Mouse (Mus musculus): Measurements from ENCODE around the gene 2010005H15Rik.
"Not testable (repeated sequence)": the region's sequence is repeated elsewhere in the genome, so short reads cannot be mapped to it uniquely, and the experiment has no call there.

The 2010005H15Rik gene

GRCm38 (mm10) chr16:36221168-36221567, at the start of gene 2010005H15Rik:
Gene 2010005H15Rik (plus strand): TSS chr16:36221468.
- DNase-seq (ENCODE audit: low read depth, low spot score) = not testable (repeated sequence)

GRCm38 (mm10) chr16:36176108-36176507, 45.2 kb upstream of the 2010005H15Rik start:
- no peak for DNase-seq (ENCODE audit: low read depth, low spot score)

DNA sequence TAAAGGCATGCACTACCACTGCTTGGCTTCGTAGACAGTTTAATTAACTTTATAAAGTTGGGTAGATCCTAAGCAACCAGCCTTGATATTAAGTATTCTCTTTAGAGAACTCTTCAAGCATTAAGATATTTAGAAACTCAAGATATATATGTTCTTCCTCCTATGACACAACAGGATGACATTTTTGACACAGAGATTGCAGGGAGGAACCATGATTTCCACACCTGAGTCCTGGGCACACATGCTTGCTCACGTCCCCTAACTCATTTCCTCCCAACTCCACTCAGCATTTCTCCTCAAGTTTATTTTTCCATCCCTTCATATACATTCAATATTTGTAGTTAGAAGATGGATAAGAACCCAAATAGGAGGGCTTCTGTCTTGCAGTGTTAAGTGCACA, 41.4 kb upstream of the 2010005H15Rik start:
- no peak for DNase-seq (ENCODE audit: low read depth, low spot score)

- not testable (repeated sequence) for DNase-seq (ENCODE audit: low read depth, low spot score)
Measured at GRCm38 (mm10) chr16:36183912-36184311, 37.4 kb upstream of the 2010005H15Rik start, which contains the start of gene Gm5483. Gene Gm5483 (plus strand): TSS chr16:36184212.

- DNase-seq (ENCODE audit: low read depth, low spot score) = no peak
Measured at GRCm38 (mm10) chr16:36199226-36199625, 22.0 kb upstream of the 2010005H15Rik start.

DNA sequence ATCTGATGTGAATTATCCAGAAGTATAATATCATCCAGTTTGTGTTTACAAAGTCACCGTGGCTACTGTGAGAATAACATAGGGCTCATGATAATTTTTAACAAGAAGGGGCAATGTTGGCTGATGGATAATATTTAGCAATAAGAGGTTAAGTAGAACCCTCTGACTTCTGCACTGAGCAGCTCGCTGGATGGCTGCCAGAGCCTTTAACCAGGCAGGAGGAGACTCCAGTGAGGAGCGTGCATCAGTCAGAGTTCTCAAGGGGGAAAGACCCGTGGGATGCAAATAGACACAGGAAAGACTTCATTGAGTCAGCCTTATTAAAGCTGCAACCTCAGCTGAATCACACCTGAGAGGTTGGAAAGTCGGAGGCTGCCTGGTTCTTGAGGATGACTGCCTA, 17.4 kb upstream of the 2010005H15Rik start:
- DNase-seq (ENCODE audit: low read depth, low spot score) = no peak

GRCm38 (mm10) chr16:36205684-36206083, 15.6 kb upstream of the 2010005H15Rik start:
- DNase-seq (ENCODE audit: low read depth, low spot score) = not testable (repeated sequence)

DNA sequence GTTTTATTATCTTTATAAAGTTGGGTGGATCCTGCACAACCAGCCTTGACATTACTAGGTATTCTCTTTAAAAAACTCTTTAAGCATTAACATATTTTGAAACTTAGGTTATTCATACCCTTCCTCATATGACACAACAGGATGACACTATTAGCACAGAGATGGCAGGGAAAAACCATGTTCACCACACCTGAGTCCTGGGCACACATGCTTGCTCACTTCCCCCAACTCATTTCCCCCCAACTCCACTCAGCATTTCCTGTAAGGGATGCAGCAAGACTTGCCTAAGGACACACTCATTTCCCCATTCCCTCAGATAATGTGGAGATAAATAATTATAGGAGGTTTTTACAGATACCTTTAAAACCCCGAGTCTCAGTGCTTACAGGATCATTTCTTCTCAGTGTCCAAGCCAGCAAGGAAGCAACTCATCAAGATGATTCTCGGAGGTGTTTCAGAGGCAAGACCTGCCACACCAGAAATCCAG, 11.3 kb upstream of the 2010005H15Rik start, which contains the start of gene Gm5416:
Gene Gm5416 (plus strand): TSS at position 437 of the 487 bp plus-strand sequence.
- no peak for DNase-seq (ENCODE audit: low read depth, low spot score)

DNA sequence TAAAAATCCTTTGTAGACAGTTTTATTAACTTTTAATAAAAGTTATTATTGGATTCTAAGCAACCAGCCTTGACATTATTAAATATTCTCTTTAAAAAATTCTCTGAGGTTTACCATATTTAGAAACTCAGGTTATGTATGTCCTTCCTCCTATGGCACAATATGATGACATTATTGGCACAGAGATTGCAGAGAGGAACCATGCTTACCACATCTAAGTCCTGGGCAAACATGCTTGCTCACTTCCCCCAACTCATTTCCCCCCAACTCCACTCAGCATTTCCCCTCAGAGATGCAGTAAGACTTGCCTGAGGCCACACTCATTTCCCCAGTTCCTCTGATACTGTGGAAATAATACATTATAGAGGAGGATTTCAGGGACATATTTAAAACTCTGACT, 39.3 kb downstream of the 2010005H15Rik start:
- DNase-seq (ENCODE audit: low read depth, low spot score) = not testable (repeated sequence)

DNA sequence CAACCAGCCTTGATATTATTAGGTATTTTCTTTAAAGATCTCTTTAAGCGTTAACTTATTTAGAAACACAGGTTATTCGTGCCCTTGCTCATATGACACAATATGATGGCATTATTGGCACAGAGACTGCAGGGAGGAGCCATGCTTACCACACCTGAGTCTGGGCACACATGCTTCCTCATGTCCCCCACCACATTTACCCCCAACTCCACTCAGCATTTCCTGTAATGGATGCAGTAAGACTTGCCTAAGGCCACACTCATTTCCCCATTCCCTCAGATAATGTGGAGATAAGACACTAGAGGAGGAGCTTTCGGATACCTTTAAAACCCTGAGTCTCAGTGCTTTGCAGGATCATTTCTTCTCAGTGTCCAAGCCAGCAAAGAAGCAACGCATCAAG, 55.5 kb downstream of the 2010005H15Rik start, which contains the start of gene Stfa1:
Gene Stfa1 (plus strand): TSS at position 156 of the 400 bp plus-strand sequence.
- DNase-seq (ENCODE audit: low read depth, low spot score) = not testable (repeated sequence)

GRCm38 (mm10) chr16:36289140-36289539, 67.9 kb downstream of the 2010005H15Rik start:
- DNase-seq (ENCODE audit: low read depth, low spot score) = no peak

Data from 3T3-L1 (cell line).